Mouse (Mus musculus) heart, adult 2 months (tissue): ENCODE measurements around the gene Adcy9. TPM values are rescaled to one million over a fixed set of nuclear protein-coding genes. Genes with fewer than 3 reads are reported as not detected.

Source experiments
- DNase-seq, 2 experiments: peaks; one replicate each; pipeline ENCODE4 v3.0.0; 2021
- H3K27ac ChIP-seq: fragments of 200-600 bp; 2 replicates; pipeline ENCODE4 v1.8.1; 2022
- H3K27me3 ChIP-seq: fragments of 200-500 bp; 2 replicates; pipeline ENCODE4 v1.6.1; 2012; ENCODE audit warnings: mild to moderate bottlenecking, low read length, inconsistent platforms, mixed read lengths; ENCODE audit not compliant: control insufficient read depth, insufficient read depth
- H3K36me3 ChIP-seq: fragments of 200-500 bp; 2 replicates; pipeline ENCODE4 v1.6.1; 2012; ENCODE audit warnings: low read length, inconsistent platforms; ENCODE audit not compliant: control insufficient read depth, insufficient read depth
- H3K4me1 ChIP-seq: fragments of 200-500 bp; 2 replicates; pipeline ENCODE4 v1.6.1; 2011; ENCODE audit warnings: low read length; ENCODE audit not compliant: control insufficient read depth, insufficient read depth
- H3K4me3 ChIP-seq: fragments of 200-600 bp; 2 replicates; pipeline ENCODE4 v1.8.1; 2022
- H3K79me2 ChIP-seq: fragments of 200-500 bp; replicated peaks from 2 replicates; pipeline ENCODE4 v1.6.1; 2012; ENCODE audit warnings: mild to moderate bottlenecking, inconsistent platforms, low read length, moderate library complexity, mixed read lengths; ENCODE audit not compliant: control insufficient read depth, insufficient read depth
- H3K9ac ChIP-seq: fragments of 200-500 bp; 2 replicates; pipeline ENCODE4 v1.6.1; 2012; ENCODE audit warnings: low read depth, mild to moderate bottlenecking, control low read depth, inconsistent platforms, low read length, mixed read lengths
- CTCF ChIP-seq: fragments of 200-600 bp; IDR thresholded peaks from 2 replicates; pipeline ENCODE4 v1.8.1; 2022; ENCODE audit warnings: antibody characterized with exemption, mild to moderate bottlenecking, moderate library complexity
- EP300 ChIP-seq: fragments of 200-500 bp; IDR thresholded peaks from 2 replicates; pipeline ENCODE4 v1.6.1; 2011; ENCODE audit warnings: low read depth, low read length, control low read depth; ENCODE audit not compliant: insufficient read depth
- POLR2A ChIP-seq: fragments of 200-500 bp; IDR thresholded peaks from 2 replicates; pipeline ENCODE4 v1.6.1; 2011; ENCODE audit warnings: mild to moderate bottlenecking, low read depth, low read length, control low read depth; ENCODE audit not compliant: insufficient read depth
- WGBS: fragments of 180-500 bp; shearing (Covaris S2); methylation state at CpG from one replicate; pipeline ENCODE4 v1.1.7; 2018; 5-methylcytosine and 5-hydroxymethylcytosine counted together
- intact Hi-C: fragments of 180-260 bp; cut with DNase I; formaldehyde crosslinking; loops from one replicate; pipeline ENCODE4 v1.15.1; 2025
- polyA plus RNA-seq: library from polyadenylated mRNA; depleted of rRNA; stranded (reverse); fragments of >200 nt; gene quantifications from 2 replicates; pipeline ENCODE4 v1.2.3, GENCODE M21; 2012
- total RNA-seq, 2 experiments: library from RNA; stranded (reverse); gene quantifications; 2 replicates each; pipeline ENCODE4 v1.2.3; 2021

The Adcy9 gene
- total and polyA plus RNA-seq, 3 experiments = 11.1 to 26.3 (median 22.6) TPM

- intact Hi-C loops = no loop called here
- Histone ChIP-seq H3K36me3 (no peaks in the 10 kb centered on the region; the same call in 1 of the 2 replicates), H3K27ac (no peak overlapping the region), H3K9ac (no peak overlapping the region), H3K4me3 (no peak overlapping the region), H3K4me1 (peaks cover 3% of the 10 kb centered on the region; the same call in 1 of the 2 replicates), H3K27me3 (no peaks in the 10 kb centered on the region), H3K79me2 (no peaks in the 10 kb centered on the region)
- no peak for TF ChIP-seq POLR2A
- no peak for TF ChIP-seq CTCF
- no peak for TF ChIP-seq EP300
- no peak for DNase-seq
- WGBS = 66% methylated on average over 6 of the region's 6 CpGs
These were observed 102.2 kb downstream of the Adcy9 start for GRCm38 (mm10) chr16:4318001-4318526.

GRCm38 (mm10) chr16:4316094-4316474 lies 104.2 kb downstream of the Adcy9 start:
- Histone ChIP-seq H3K4me1 (peaks cover 3% of the 10 kb centered on the region; the same call in 1 of the 2 replicates), H3K4me3 (no peak overlapping the region), H3K79me2 (no peaks in the 10 kb centered on the region), H3K9ac (no peak overlapping the region), H3K36me3 (no peaks in the 10 kb centered on the region), H3K27ac (no peak overlapping the region), H3K27me3 (no peaks in the 10 kb centered on the region)
- peak; percentile 83 to 85 for DNase-seq
- peak; percentile 100 for TF ChIP-seq CTCF
- TF ChIP-seq EP300 = peak; percentile 98
- no peak for TF ChIP-seq POLR2A
- intact Hi-C loops = loop anchor here (1.0 kb wide), 3 partner anchors 104 to 226 kb away; partner anchors contain the start of gene Adcy9
- WGBS = 26% methylated on average over 3 of the region's 3 CpGs

DNA sequence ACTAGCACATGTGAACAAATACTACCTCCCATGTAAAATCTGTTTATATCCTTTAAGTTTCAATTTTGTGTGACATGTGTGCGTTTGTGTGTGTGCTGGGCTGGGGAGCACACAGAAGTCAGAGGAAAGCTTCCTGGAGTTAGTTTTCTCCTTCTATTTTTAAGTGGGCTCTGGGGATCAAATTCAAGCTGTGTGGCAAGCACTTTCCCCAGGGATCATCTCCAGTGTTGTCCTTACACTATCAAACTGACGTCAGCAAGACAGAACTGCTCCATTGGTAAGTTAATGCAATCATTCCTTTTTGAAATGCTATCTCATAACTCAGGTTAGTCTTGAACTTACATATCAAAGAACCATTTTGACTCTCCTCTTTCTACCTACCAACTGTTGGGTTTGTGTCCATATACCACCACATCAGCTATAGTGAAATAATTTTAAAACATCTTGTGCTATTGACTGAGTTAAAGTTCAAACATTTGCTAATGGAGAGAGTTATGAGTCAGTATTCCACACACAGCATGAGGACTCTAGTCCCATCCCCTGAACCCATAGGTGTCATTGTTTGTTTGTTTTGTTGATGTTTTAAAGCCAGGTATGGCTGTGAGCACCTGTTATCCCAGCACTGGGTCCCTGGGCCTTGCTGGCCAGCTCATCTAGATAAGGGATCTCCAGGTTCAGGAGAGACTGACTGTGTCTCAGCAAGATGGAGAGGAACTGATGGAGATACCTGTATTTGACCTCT lies 104.8 kb downstream of the Adcy9 start:
- Histone ChIP-seq H3K4me3 (no peak overlapping the region), H3K4me1 (peaks cover 3% of the 10 kb centered on the region; the same call in 1 of the 2 replicates), H3K79me2 (no peaks in the 10 kb centered on the region), H3K9ac (no peak overlapping the region), H3K27me3 (no peaks in the 10 kb centered on the region), H3K36me3 (no peaks in the 10 kb centered on the region), H3K27ac (no peak overlapping the region)
- 67% methylated on average over 2 of the region's 2 CpGs for WGBS
- TF ChIP-seq CTCF (no peak), POLR2A (no peak), EP300 (no peak)
- no peak for DNase-seq
- intact Hi-C loops = loop anchor here (1.0 kb wide), 3 partner anchors 105 to 227 kb away; partner anchors contain the start of gene Adcy9

DNA sequence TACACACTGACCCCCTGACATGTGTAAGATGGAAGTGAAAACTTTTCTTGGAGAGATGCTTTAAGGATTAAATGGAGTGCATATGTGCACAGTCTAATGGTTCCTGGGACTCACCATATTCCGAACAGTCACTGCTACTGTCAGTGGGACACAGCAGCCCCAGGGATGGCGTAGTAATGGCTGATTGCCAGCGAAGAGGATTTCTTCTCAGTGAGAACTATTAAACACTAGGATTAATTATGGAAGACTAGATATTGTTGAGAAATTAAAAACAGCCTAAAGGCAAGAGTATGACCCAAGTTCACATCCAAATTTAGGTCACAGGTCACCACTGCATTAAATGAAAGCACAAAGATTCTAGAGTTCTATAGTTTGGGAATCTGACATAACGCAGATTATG lies 105.4 kb downstream of the Adcy9 start:
- intact Hi-C loops = no loop called here
- Histone ChIP-seq H3K36me3 (no peaks in the 10 kb centered on the region), H3K27ac (no peak overlapping the region), H3K9ac (no peak overlapping the region), H3K4me3 (no peak overlapping the region), H3K4me1 (peaks cover 3% of the 10 kb centered on the region; the same call in 1 of the 2 replicates), H3K79me2 (no peaks in the 10 kb centered on the region), H3K27me3 (no peaks in the 10 kb centered on the region)
- TF ChIP-seq EP300 (no peak), POLR2A (no peak), CTCF (no peak)
- DNase-seq = no peak
- WGBS = 90% methylated on average over 4 of the region's 4 CpGs

DNA sequence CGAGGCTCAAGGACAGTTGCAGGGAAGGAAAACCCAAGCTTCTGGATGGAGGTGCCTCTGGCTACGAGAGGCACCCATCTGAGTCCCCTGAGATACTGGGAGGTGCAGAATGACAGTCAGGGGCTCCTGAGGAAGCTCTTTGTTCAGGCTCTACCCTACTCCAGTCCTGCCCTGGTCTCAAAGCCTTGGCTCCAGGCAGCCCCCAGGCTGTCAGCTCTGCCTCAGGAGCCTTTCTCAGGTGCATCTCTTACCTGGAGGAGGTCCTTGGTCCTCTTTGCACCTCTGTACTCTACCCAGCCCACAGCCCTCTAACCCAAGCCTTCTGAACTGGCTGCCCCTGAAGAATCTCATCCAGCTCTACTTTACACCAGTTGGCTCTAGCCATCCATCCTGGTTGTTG lies 108.3 kb downstream of the Adcy9 start:
- Histone ChIP-seq H3K27me3 (no peaks in the 10 kb centered on the region), H3K27ac (no peak overlapping the region), H3K4me1 (peaks cover 2% of the 10 kb centered on the region; the same call in 1 of the 2 replicates), H3K4me3 (no peak overlapping the region), H3K79me2 (no peaks in the 10 kb centered on the region), H3K36me3 (no peaks in the 10 kb centered on the region), H3K9ac (no peak overlapping the region)
- DNase-seq = no peak
- intact Hi-C loops = no loop called here
- WGBS = 70% methylated on average over 2 of the region's 2 CpGs
- TF ChIP-seq CTCF (no peak), POLR2A (no peak), EP300 (no peak)

GRCm38 (mm10) chr16:4311608-4312007 lies 108.7 kb downstream of the Adcy9 start:
- intact Hi-C loops = no loop called here
- no peak for DNase-seq
- Histone ChIP-seq H3K4me1 (peaks cover 2% of the 10 kb centered on the region; the same call in 1 of the 2 replicates), H3K4me3 (no peak overlapping the region), H3K79me2 (no peaks in the 10 kb centered on the region), H3K36me3 (no peaks in the 10 kb centered on the region), H3K27me3 (no peaks in the 10 kb centered on the region), H3K27ac (no peak overlapping the region), H3K9ac (no peak overlapping the region)
- no peak for TF ChIP-seq CTCF
- TF ChIP-seq POLR2A = no peak
- TF ChIP-seq EP300 = no peak
- whole genome bisulfite sequencing = 69% methylated on average over 2 of the region's 2 CpGs
